Mouse (Mus musculus): Measurements from ENCODE around the gene Cxcr2.

The Cxcr2 gene

DNA sequence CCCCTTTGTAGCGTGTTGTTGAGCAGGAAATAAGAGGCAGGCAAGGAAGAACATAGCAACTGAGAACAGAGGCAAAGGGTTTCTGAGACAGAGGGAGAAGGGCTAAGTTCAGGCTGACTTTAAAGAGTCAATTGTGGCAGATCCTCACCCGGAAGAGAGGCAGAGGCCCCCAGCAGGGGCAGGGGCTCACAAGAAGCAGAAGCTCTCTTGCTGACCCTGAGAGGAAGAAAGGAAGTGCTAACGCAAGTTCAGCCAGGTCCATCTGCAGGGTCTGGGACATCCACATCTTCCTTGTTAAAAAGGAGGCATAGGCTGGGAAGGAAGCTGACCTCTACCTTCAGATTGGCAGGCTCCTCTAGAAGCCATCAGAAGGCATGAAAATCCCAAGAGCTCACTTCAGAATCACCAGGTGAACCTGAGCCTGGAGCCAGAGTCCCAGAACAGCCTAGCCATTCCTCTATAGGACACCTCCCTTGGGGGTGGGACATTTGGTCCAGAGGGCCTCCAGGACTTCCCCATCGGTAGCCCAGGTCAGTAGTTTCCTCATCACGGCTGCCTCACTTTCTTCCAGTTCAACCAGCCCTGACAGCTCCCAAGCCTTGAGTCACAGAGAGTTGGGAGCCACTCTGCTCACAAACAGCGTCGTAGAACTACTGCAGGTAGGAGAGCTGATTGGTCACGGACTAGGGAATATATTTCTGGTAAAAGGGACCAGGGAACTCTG lies at the start of gene Cxcr2:
Gene Cxcr2, plus strand, starts transcription at position 529 of the 724 bp plus-strand sequence.
- no peak for DNase-seq (ENCODE audit: low spot score)

DNA sequence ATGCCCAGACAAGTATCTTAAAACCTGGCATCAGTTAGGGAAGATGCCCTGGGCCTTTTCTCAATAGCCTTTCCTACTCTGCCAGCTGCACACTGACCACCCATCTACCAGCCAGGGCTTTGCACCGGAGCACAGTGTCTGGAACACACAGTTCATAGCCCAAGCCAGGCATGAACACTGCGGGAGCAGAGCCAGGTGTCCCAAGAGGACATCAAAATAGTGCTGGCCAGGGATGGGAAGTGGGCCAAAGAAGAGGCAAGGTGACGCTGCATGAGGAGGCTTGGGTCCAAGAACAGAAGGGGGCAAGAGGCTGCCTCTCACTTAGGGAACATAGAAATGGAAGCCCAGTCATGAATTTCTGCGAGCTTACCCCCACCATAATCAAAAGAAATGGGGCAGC lies 48.1 kb upstream of the Cxcr2 start:
- no peak for DNase-seq (ENCODE audit: low spot score)

GRCm38 (mm10) chr1:74106214-74106613 lies 47.6 kb upstream of the Cxcr2 start:
- DNase-seq (ENCODE audit: low spot score) = no peak

GRCm38 (mm10) chr1:74107931-74108618 lies 45.7 kb upstream of the Cxcr2 start:
- DNase-seq (ENCODE audit: low spot score) = no peak

DNA sequence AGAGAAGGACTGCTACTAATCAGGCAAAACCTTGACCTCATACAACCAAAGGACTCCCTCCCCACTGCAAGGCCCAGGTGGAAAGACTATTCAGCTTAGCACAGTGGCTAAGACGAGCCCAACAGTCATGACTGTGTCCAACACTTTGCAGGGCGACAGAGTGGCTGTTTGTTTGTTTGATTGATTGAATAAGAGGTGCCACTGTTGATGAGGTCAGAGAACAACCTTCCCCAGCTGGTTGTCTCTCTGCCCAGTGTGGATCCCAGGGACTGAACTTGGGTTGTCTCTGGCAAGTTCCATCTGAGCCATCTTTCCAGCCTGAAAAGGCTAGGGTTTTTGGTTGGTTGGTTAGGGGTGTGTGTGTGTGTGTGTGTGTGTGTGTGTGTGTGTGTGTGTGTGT lies 44.1 kb upstream of the Cxcr2 start:
- no peak for DNase-seq (ENCODE audit: low spot score)

GRCm38 (mm10) chr1:74110932-74111695 lies 42.7 kb upstream of the Cxcr2 start:
- peak; percentile 73 for DNase-seq (ENCODE audit: low spot score)

GRCm38 (mm10) chr1:74111696-74112030 lies 42.1 kb upstream of the Cxcr2 start:
- no peak for DNase-seq (ENCODE audit: low spot score)

DNA sequence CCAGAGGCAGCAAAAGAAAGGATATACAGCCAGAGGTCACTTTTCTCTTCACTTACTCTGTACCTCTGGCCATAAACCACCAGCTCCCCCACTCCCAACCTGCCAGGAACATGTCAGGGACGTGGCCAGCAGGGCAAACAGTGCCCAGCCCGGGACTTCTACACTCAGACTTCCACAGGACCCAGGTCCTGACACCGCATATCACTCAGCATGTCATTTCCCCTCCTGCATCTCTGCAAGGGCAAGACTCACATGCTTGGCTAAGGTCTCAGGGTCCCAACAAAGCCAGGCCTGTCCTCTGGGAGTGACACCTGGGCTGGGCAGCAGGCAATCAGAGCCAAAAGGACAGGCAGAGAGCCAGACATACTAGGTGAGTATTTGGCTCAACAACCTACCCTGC lies 40.7 kb upstream of the Cxcr2 start:
- DNase-seq (ENCODE audit: low spot score) = no peak

DNA sequence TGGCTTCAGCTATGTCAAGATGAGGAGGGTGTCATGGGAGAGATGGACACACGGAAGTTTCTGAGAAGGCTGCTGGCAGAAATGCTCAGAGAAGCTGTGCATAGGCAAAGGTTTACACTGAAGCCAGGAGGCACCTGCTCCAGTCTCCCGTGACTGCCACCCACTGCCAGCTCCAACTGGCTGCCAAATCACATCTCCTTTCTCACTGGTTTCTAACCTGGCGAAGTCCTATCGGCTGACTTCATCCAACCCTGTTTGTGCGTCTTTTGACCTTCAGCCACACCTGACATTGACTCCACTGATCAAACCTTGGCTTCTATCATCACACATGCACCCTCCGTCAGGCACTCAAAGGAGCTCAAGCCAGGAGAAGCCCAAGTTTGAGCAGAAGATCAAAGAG lies 35.9 kb upstream of the Cxcr2 start:
- DNase-seq (ENCODE audit: low spot score) = no peak

DNA sequence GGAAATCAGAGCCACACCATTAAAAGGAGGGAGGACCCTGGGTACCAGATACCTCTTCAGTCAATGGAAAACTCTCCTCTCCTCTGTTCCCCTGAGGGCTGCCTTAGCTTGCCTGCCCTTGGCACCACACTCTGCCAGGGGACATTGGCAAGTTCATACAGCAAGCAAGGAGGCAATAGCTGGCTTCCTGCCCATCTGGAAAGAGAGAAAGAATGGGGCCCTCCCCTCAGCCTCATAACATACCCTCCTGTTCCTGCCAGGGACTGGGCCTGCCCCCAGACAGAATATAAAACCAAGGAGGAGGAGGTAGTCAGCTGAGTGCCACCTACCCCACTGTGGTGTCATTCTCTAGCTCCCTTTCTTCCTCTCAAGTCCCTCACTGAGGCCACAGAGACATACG lies 34.7 kb upstream of the Cxcr2 start:
- DNase-seq (ENCODE audit: low spot score) = no peak

- DNase-seq (ENCODE audit: low spot score) = no peak
These were observed 32.7 kb upstream of the Cxcr2 start for GRCm38 (mm10) chr1:74121138-74121537.

- DNase-seq (ENCODE audit: low spot score) = no peak
These were observed 31.8 kb upstream of the Cxcr2 start for GRCm38 (mm10) chr1:74121821-74122576.

DNA sequence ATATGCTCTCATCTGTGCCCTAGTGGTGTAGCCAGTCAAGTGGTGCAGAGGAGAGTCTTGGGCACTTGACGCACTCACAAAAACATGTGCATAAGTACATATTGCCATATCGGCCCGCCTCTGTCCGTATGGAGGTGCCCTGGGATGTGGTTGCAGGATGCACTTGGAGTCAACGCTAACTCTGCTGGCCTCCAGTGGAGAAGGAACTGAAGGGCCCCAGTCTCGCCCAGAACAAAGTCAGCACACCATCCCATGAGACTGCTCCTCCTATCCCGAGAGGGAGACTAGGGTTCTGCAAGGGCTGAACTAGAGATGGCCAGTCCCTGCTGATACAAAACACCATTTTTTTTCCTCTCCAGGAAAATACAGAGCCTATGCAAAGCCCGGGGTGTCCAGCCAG lies 30.6 kb upstream of the Cxcr2 start:
- no peak for DNase-seq (ENCODE audit: low spot score)

GRCm38 (mm10) chr1:74124021-74124981 lies 29.5 kb upstream of the Cxcr2 start, which contains the start of gene Tns1:
Gene Tns1 (minus strand): TSS chr1:74124449.
- DNase-seq (ENCODE audit: low spot score) = peak; percentile 64

- DNase-seq (ENCODE audit: low spot score) = peak; percentile 91
These were observed 28.7 kb upstream of the Cxcr2 start, which contains the start of gene Rufy4 for GRCm38 (mm10) chr1:74124991-74125552. Gene Rufy4 (plus strand): TSS chr1:74125541.

DNA sequence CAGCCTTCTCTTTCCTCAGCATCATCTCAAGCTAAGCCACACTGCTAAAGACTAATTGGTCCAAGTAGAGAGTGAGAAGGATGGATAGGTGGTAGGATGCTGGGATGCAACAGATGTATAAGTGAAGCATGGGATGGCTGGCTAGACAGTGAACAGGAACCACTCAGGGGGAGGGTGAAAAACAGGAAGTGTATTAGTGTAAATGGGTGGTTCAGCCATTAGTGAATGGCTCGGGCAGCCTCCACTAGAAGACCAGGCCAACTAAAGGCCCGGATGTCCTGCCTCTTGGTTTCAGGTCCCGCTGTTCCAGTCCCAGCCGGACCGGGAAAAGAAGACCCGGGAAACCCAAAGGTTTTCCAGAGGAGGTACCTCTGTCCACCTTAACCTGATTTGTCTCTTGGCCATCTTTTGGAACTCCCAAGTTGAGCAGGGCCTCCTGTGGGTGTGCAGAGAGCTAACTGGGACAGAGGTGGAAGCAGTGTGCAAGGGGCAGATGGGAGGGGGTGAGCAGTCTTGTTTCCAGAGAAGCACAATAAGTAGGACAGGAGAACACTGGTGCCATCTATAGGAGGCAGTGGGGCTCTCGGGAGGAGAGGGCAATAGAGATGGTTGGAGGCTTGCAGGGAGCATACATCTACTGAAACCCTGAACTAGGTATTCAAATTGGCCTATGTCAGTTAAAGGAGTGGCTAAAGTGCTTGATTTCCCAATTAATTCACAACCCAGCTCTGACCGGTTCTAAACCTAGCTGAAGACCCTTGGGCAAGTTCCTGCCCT lies 22.7 kb upstream of the Cxcr2 start:
- no peak for DNase-seq (ENCODE audit: low spot score)

DNA sequence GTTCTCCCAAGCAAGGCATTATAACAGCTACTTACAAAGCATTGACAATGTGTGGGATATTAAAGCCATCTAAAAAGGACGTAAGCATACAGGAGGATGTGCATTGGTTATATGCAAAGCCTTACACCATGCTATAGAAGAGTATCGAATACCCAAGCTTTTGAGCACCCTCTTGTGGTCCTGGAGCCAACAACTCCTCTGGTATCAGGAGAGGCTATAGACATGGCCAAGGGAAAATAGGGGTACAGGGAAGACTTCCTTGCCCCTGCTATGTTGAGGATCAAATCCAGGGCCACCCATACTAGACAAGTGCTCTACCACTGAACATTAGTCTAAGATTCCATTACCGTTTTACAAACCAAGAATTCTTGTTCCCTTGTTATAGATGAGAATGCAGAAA lies 21.8 kb upstream of the Cxcr2 start:
- no peak for DNase-seq (ENCODE audit: low spot score)

DNA sequence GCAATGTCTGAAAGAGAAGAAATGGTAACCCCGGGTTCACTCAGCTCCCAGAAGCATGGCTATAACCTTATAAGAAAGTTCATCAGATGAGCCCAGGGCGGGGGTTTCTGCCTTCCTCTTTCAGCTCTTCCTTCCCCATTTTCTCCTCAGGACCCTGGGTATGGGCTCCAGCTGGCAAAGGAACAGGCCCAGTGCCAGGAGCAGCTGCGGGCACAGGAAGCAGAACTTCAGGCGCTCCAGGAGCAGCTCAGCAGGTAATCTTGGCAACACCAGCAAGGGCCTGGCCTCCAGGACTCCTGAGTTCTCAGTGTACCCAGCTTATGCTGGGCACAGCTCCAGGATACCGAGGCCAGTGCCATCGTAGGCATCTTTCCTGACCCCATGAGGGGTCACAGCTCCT lies 19.8 kb upstream of the Cxcr2 start:
- DNase-seq (ENCODE audit: low spot score) = no peak

DNA sequence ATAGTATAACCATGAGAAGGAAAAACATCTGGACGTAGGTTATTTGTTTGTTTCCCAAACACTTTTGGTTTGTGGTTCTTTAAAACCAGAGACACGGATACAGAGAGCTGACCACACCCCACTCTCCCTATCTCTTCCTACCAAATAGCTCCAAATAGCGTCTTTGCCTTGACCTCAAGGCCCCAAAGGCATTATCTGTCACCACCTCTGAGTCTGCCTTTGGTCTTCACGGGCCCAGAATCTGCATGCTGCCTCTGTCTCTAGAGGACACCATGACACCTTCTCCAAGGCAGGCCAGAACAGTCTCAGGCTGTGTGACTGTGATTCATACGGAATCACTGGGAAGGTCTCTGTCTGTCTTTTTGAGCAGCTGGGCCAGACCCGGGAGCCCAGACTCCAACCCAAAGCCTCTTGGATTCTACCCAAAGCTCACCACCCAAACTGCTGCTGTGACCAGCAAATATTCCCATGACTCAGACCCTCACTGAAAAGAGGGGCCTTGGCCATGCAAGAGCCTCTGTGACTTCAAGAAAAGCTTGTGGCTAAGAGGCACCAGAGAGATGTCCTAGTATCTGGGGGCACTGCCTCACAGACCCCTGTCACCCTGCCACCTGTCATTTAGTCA lies 18.4 kb upstream of the Cxcr2 start:
- no peak for DNase-seq (ENCODE audit: low spot score)

Data from retina, embryonic 14.5 days (tissue).